Mouse (Mus musculus) lung, postnatal 0 days (tissue): ENCODE data around the gene Tenm3. TPM values are rescaled to one million over a fixed set of nuclear protein-coding genes. Genes with fewer than 3 reads are reported as not detected.
A peak's percentile ranks its signal among the peaks of the same experiment; 100 is the strongest.

Experiments
- ATAC-seq: fragments of 200-750 bp; cut with Nextera tagmentation; 2 replicates; pipeline ENCODE4 v1.8.0; 2017; ENCODE audit warnings: moderate library complexity
- DNase-seq: peaks from one replicate; pipeline ENCODE4 v3.0.0-alpha.2; 2016; ENCODE audit warnings: low spot score
- H3K27ac ChIP-seq: fragments of 300-500 bp; sonication (generic); 2 replicates; pipeline ENCODE4 v1.5.1; 2014; ENCODE audit warnings: antibody characterized with exemption, mild to moderate bottlenecking, low read length, mixed read lengths
- H3K27me3 ChIP-seq: fragments of 300-500 bp; sonication (generic); replicated peaks from 2 replicates; pipeline ENCODE4 v1.6.1; 2014; ENCODE audit warnings: low read length, mixed read lengths; ENCODE audit not compliant: insufficient read depth
- H3K36me3 ChIP-seq: fragments of 300-500 bp; sonication (generic); 2 replicates; pipeline ENCODE4 v1.6.1; 2014; ENCODE audit warnings: low read length, mixed read lengths; ENCODE audit not compliant: insufficient read depth
- H3K4me1 ChIP-seq: fragments of 300-500 bp; sonication (generic); 2 replicates; pipeline ENCODE4 v1.6.1; 2014; ENCODE audit warnings: antibody characterized with exemption, low read depth, low read length, mixed read lengths; ENCODE audit not compliant: insufficient read depth
- H3K4me2 ChIP-seq: fragments of 300-500 bp; sonication (generic); replicated peaks from 2 replicates; pipeline ENCODE4 v1.6.1; 2014; ENCODE audit warnings: low read depth, mild to moderate bottlenecking, low read length, moderate library complexity, mixed read lengths
- H3K4me3 ChIP-seq: fragments of 300-500 bp; sonication (generic); 2 replicates; pipeline ENCODE4 v1.5.1; 2014; ENCODE audit warnings: low read depth, low read length
- H3K9ac ChIP-seq: fragments of 300-500 bp; sonication (generic); replicated peaks from 2 replicates; pipeline ENCODE4 v1.6.1; 2014; ENCODE audit warnings: low read depth, mild to moderate bottlenecking
- H3K9me3 ChIP-seq: fragments of 300-500 bp; sonication (generic); 2 replicates; pipeline ENCODE4 v1.6.1; 2016; ENCODE audit warnings: low read length, mixed read lengths
- CTCF ChIP-seq: IDR thresholded peaks from 2 replicates; pipeline ENCODE4 v1.5.1; 2016; ENCODE audit warnings: antibody characterized with exemption, mild to moderate bottlenecking
- EP300 ChIP-seq: IDR thresholded peaks from 2 replicates; pipeline ENCODE4 v1.6.1; 2016; ENCODE audit warnings: antibody characterized with exemption, mild to moderate bottlenecking, control low read depth
- WGBS: fragments of 180-500 bp; shearing (Covaris S2); extraction: QIAGEN DNeasy Blood & Tissue Kit; methylation state at CpG from one replicate; pipeline ENCODE4 v1.1.7; 2014; 5-methylcytosine and 5-hydroxymethylcytosine counted together
- polyA plus RNA-seq: library from polyadenylated mRNA; unstranded; fragments of >200 nt; fragmentation: Nextera tagmentation; extraction: Ambion mirVana; gene quantifications from 2 replicates; pipeline ENCODE4 v1.2.1, GENCODE M21; 2015

Tenm3 gene
- polyA plus RNA-seq, 1 experiment from 2014 or later: 0.78 TPM

- Histone ChIP-seq H3K27me3 (no peaks in the 10 kb centered on the region), H3K9me3 (no peaks in the 10 kb centered on the region), H3K4me3 (no peak overlapping the region), H3K27ac (no peak overlapping the region), H3K4me2 (no peak overlapping the region), H3K36me3 (no peaks in the 10 kb centered on the region), H3K9ac (no peak overlapping the region), H3K4me1 (no peaks in the 10 kb centered on the region)
- TF ChIP-seq CTCF (no peak), EP300 (no peak)
- ATAC-seq (no peak), DNase-seq (no peak)
- 59% methylated on average over 4 of the region's 4 CpGs for WGBS
Observed at GRCm38 (mm10) chr8:48671318-48671717, 172.4 kb downstream of the Tenm3 start.

GRCm38 (mm10) chr8:48670895-48671294 is 172.9 kb downstream of the Tenm3 start:
- ATAC-seq: no peak

GRCm38 (mm10) chr8:48670387-48670786 is 173.4 kb downstream of the Tenm3 start:
- ATAC-seq (no peak), DNase-seq (peak; percentile 33)
- H3K4me2 ChIP-seq: no peak overlapping the region
- no peaks in the 10 kb centered on the region for H3K27me3 ChIP-seq
- no peaks in the 10 kb centered on the region for H3K36me3 ChIP-seq
- no peaks in the 10 kb centered on the region for H3K9me3 ChIP-seq
- TF ChIP-seq EP300 (no peak), CTCF (no peak)
- H3K4me3 ChIP-seq: no peak overlapping the region
- H3K9ac ChIP-seq: no peak overlapping the region
- H3K27ac ChIP-seq: no peak overlapping the region
- WGBS: 24% methylated on average over 1 of the region's 1 CpGs
- H3K4me1 ChIP-seq: no peaks in the 10 kb centered on the region

More at GRCm38 (mm10) chr8:48670895-48671294, 172.9 kb downstream of the Tenm3 start:
- 31% methylated on average over 3 of the region's 3 CpGs for WGBS
- H3K4me1 ChIP-seq: no peaks in the 10 kb centered on the region
- H3K4me2 ChIP-seq: no peak overlapping the region
- DNase-seq: no peak
- TF ChIP-seq CTCF (no peak), EP300 (no peak)
- H3K9ac ChIP-seq: no peak overlapping the region
- H3K36me3 ChIP-seq: no peaks in the 10 kb centered on the region
- no peak overlapping the region for H3K27ac ChIP-seq
- no peak overlapping the region for H3K4me3 ChIP-seq
- no peaks in the 10 kb centered on the region for H3K9me3 ChIP-seq
- H3K27me3 ChIP-seq: no peaks in the 10 kb centered on the region

GRCm38 (mm10) chr8:48665193-48665592 is 178.6 kb downstream of the Tenm3 start:
- ATAC-seq (no peak), DNase-seq (no peak)
- no peaks in the 10 kb centered on the region for H3K27me3 ChIP-seq
- H3K27ac ChIP-seq: no peak overlapping the region
- no peak overlapping the region for H3K4me2 ChIP-seq
- no peak overlapping the region for H3K4me3 ChIP-seq
- no peak overlapping the region for H3K9ac ChIP-seq
- 94% methylated on average over 3 of the region's 3 CpGs for WGBS
- no peaks in the 10 kb centered on the region for H3K4me1 ChIP-seq
- H3K36me3 ChIP-seq: no peaks in the 10 kb centered on the region
- TF ChIP-seq CTCF (no peak), EP300 (no peak)
- no peaks in the 10 kb centered on the region for H3K9me3 ChIP-seq

GRCm38 (mm10) chr8:48659226-48659625 is 184.5 kb downstream of the Tenm3 start:
- H3K4me3 ChIP-seq: no peak overlapping the region
- no peak for DNase-seq
- no peak overlapping the region for H3K4me2 ChIP-seq
- 94% methylated on average over 1 of the region's 1 CpGs for WGBS
- ATAC-seq: no peak
- H3K9me3 ChIP-seq: no peaks in the 10 kb centered on the region
- H3K4me1 ChIP-seq: no peaks in the 10 kb centered on the region
- no peak overlapping the region for H3K27ac ChIP-seq
- H3K27me3 ChIP-seq: no peaks in the 10 kb centered on the region
- H3K36me3 ChIP-seq: no peaks in the 10 kb centered on the region
- no peak for TF ChIP-seq CTCF
- no peak for TF ChIP-seq EP300
- H3K9ac ChIP-seq: no peak overlapping the region

DNA sequence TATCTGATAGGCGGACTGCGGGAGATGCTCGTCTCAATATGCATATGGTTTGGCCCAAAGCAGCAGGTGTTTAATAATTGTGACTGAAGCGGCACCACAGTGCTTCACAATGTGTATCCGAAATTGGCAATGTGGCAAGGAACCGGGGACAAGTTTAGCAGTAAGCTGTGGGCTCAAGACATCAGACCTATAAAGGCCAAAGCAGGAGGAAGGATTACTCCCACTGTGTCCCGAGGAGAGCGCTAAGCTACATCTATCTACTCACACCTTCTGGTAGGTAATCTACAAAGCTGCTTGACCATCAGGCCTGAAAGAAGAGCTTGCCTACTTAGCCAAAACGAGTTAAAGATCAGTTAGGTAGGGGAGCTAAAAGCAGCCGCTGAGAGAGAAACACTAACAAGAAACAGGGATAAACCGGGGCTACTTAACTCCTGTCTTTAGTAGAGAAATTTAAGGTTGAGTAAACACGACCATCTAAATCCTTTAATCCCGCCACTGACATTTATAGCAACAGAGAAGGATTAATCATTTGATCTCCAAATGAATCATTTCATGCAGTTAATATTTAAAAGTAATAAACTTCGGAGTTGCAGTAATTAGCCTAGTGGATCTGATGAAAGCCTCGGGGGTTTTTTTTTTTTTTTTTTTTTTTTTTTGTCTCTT is 188.2 kb downstream of the Tenm3 start:
- WGBS: 65% methylated on average over 15 of the region's 15 CpGs
- ATAC-seq (no peak), DNase-seq (no peak)
- Histone ChIP-seq H3K4me3 (no peak overlapping the region), H3K27ac (no peak overlapping the region), H3K9ac (no peak overlapping the region), H3K9me3 (no peaks in the 10 kb centered on the region), H3K4me1 (no peaks in the 10 kb centered on the region), H3K27me3 (no peaks in the 10 kb centered on the region), H3K36me3 (no peaks in the 10 kb centered on the region), H3K4me2 (no peak overlapping the region)
- TF ChIP-seq CTCF (no peak), EP300 (no peak)

- DNase-seq: no peak
- Histone ChIP-seq H3K4me1 (no peaks in the 10 kb centered on the region), H3K4me3 (no peak overlapping the region), H3K27me3 (no peaks in the 10 kb centered on the region), H3K4me2 (no peak overlapping the region), H3K36me3 (no peaks in the 10 kb centered on the region), H3K27ac (no peak overlapping the region), H3K9ac (no peak overlapping the region), H3K9me3 (no peaks in the 10 kb centered on the region)
- no peak for TF ChIP-seq EP300
- TF ChIP-seq CTCF: no peak
- ATAC-seq: no peak
- 85% methylated on average over 7 of the region's 7 CpGs for WGBS
Observed at GRCm38 (mm10) chr8:48649845-48650244, 193.9 kb downstream of the Tenm3 start.
